Mouse (Mus musculus): ENCODE data around the gene BC049715.

The BC049715 gene

GRCm38 (mm10) chr6:136808014-136808417 lies 19.4 kb upstream of the BC049715 start, which contains the start of gene H2afj:
Gene H2afj, plus strand, starts transcription at chr6:136808244.
- peak; percentile 93 to 98 for DNase-seq (ENCODE audit: low read depth in 2 of 2, low spot score in 2 of 2)

- DNase-seq (ENCODE audit: low read depth in 2 of 2, low spot score in 2 of 2), result peak; percentile 39 to 54
Observed at GRCm38 (mm10) chr6:136808631-136809046, 18.8 kb upstream of the BC049715 start.

- peak in 1 of 2 experiments; percentile 51 for DNase-seq (ENCODE audit: low read depth in 2 of 2, low spot score in 2 of 2)
Observed at GRCm38 (mm10) chr6:136809077-136809476, 18.3 kb upstream of the BC049715 start.

GRCm38 (mm10) chr6:136809673-136810072 lies 17.8 kb upstream of the BC049715 start:
- no peak for DNase-seq (ENCODE audit: low read depth in 2 of 2, low spot score in 2 of 2)

GRCm38 (mm10) chr6:136811196-136811595 lies 16.2 kb upstream of the BC049715 start:
- no peak for DNase-seq (ENCODE audit: low read depth in 2 of 2, low spot score in 2 of 2)

- DNase-seq (ENCODE audit: low read depth in 2 of 2, low spot score in 2 of 2), result no peak
Observed at GRCm38 (mm10) chr6:136813117-136813516, 14.3 kb upstream of the BC049715 start.

- DNase-seq (ENCODE audit: low read depth in 2 of 2, low spot score in 2 of 2), result no peak
Observed at GRCm38 (mm10) chr6:136815381-136815780, 12.0 kb upstream of the BC049715 start.

GRCm38 (mm10) chr6:136816826-136817225 lies 10.6 kb upstream of the BC049715 start:
- DNase-seq (ENCODE audit: low read depth in 2 of 2, low spot score in 2 of 2), result no peak

GRCm38 (mm10) chr6:136817549-136817948 lies 9.9 kb upstream of the BC049715 start:
- DNase-seq (ENCODE audit: low read depth in 2 of 2, low spot score in 2 of 2), result no peak

GRCm38 (mm10) chr6:136820381-136820780 lies 7.0 kb upstream of the BC049715 start:
- DNase-seq (ENCODE audit: low read depth in 2 of 2, low spot score in 2 of 2), result no peak

GRCm38 (mm10) chr6:136821086-136821485 lies 6.3 kb upstream of the BC049715 start:
- DNase-seq (ENCODE audit: low read depth in 2 of 2, low spot score in 2 of 2), result no peak

- DNase-seq (ENCODE audit: low read depth in 2 of 2, low spot score in 2 of 2), result no peak
Observed at GRCm38 (mm10) chr6:136824987-136825386, 2.4 kb upstream of the BC049715 start.

- no peak for DNase-seq (ENCODE audit: low read depth in 2 of 2, low spot score in 2 of 2)
Observed at GRCm38 (mm10) chr6:136827116-136827515, 310 bp upstream of the BC049715 start.

GRCm38 (mm10) chr6:136827881-136828561 lies 595 bp downstream of the BC049715 start, which contains the start of gene Wbp11:
Gene Wbp11, minus strand, starts transcription at chr6:136828233.
- peak; percentile 91 to 95 for DNase-seq (ENCODE audit: low read depth in 2 of 2, low spot score in 2 of 2)

- no peak for DNase-seq (ENCODE audit: low read depth in 2 of 2, low spot score in 2 of 2)
Observed at GRCm38 (mm10) chr6:136828681-136829080, 1.3 kb downstream of the BC049715 start.

- DNase-seq (ENCODE audit: low read depth in 2 of 2, low spot score in 2 of 2), result no peak
Observed at GRCm38 (mm10) chr6:136831712-136832111, 4.3 kb downstream of the BC049715 start.

GRCm38 (mm10) chr6:136835352-136835751 lies 7.9 kb downstream of the BC049715 start, which contains the start of gene Smco3:
Gene Smco3, minus strand, starts transcription at chr6:136835452.
- DNase-seq (ENCODE audit: low read depth in 2 of 2, low spot score in 2 of 2), result no peak

- DNase-seq (ENCODE audit: low read depth in 2 of 2, low spot score in 2 of 2), result no peak
Observed at GRCm38 (mm10) chr6:136837323-136837722, 9.9 kb downstream of the BC049715 start.

- DNase-seq (ENCODE audit: low read depth in 2 of 2, low spot score in 2 of 2), result no peak
Observed at GRCm38 (mm10) chr6:136844903-136845302, 17.5 kb downstream of the BC049715 start.

- no peak for DNase-seq (ENCODE audit: low read depth in 2 of 2, low spot score in 2 of 2)
Observed at GRCm38 (mm10) chr6:136845706-136846480, 18.5 kb downstream of the BC049715 start.

GRCm38 (mm10) chr6:136847267-136847666 lies 19.8 kb downstream of the BC049715 start:
- DNase-seq (ENCODE audit: low read depth in 2 of 2, low spot score in 2 of 2), result no peak

GRCm38 (mm10) chr6:136847790-136848189 lies 20.4 kb downstream of the BC049715 start:
- DNase-seq (ENCODE audit: low read depth in 2 of 2, low spot score in 2 of 2), result peak; percentile 42 to 61
